Mouse (Mus musculus) neural tube, embryonic 11.5 days (tissue): ENCODE data around the gene Frmd4b. TPM values are rescaled to one million over a fixed set of nuclear protein-coding genes. Genes with fewer than 3 reads are reported as not detected.
A peak's percentile ranks its signal among the peaks of the same experiment; 100 is the strongest.

Source experiments
- ATAC-seq: fragments of 200-750 bp; cut with Nextera tagmentation; 2 replicates; pipeline ENCODE4 v1.8.0; 2017; ENCODE audit warnings: moderate number of reproducible peaks, mild to moderate bottlenecking, moderate TSS enrichment, moderate library complexity; ENCODE audit not compliant: insufficient read depth, low FRiP score, low TSS enrichment
- DNase-seq: peaks from one replicate; pipeline ENCODE4 v3.0.0-alpha.2; 2015; ENCODE audit warnings: low spot score
- H3K27ac ChIP-seq: fragments of 300-500 bp; sonication (generic); 2 replicates; pipeline ENCODE4 v1.5.1; 2014; ENCODE audit warnings: low read depth, mild to moderate bottlenecking, low read length
- H3K27me3 ChIP-seq: fragments of 300-500 bp; sonication (generic); 2 replicates; pipeline ENCODE4 v1.6.1; 2014; ENCODE audit warnings: mild to moderate bottlenecking, low read length, mixed read lengths; ENCODE audit not compliant: control insufficient read depth, insufficient read depth
- H3K36me3 ChIP-seq: fragments of 300-500 bp; sonication (generic); 2 replicates; pipeline ENCODE4 v1.6.1; 2014; ENCODE audit warnings: mild to moderate bottlenecking, low read length, moderate library complexity, mixed read lengths; ENCODE audit not compliant: control insufficient read depth, insufficient read depth
- H3K4me1 ChIP-seq: fragments of 300-500 bp; sonication (generic); 2 replicates; pipeline ENCODE4 v1.6.1; 2014; ENCODE audit warnings: low read length, mixed read lengths; ENCODE audit not compliant: control insufficient read depth, insufficient read depth
- H3K4me2 ChIP-seq: fragments of 300-500 bp; sonication (generic); 2 replicates; pipeline ENCODE4 v1.6.1; 2014; ENCODE audit warnings: low read depth, mild to moderate bottlenecking, moderate library complexity
- H3K4me3 ChIP-seq: fragments of 300-500 bp; sonication (generic); 2 replicates; pipeline ENCODE4 v1.5.1; 2014; ENCODE audit warnings: low read depth, low read length
- H3K9ac ChIP-seq: fragments of 300-500 bp; sonication (generic); 2 replicates; pipeline ENCODE4 v1.6.1; 2014; ENCODE audit warnings: mild to moderate bottlenecking, low read length
- H3K9me3 ChIP-seq: fragments of 300-500 bp; sonication (generic); 2 replicates; pipeline ENCODE4 v1.6.1; 2016; ENCODE audit warnings: low read length; ENCODE audit not compliant: control insufficient read depth
- WGBS: fragments of 180-500 bp; shearing (Covaris S2); extraction: QIAGEN DNeasy Blood & Tissue Kit; methylation state at CpG from one replicate; pipeline ENCODE4 v1.1.7; 2014; 5-methylcytosine and 5-hydroxymethylcytosine counted together
- polyA plus RNA-seq: library from polyadenylated mRNA; unstranded; fragments of >200 nt; fragmentation: Nextera tagmentation; extraction: Ambion mirVana; gene quantifications from 2 replicates; pipeline ENCODE4 v1.2.1, GENCODE M21; 2014

The Frmd4b gene
- polyA plus RNA-seq, 1 experiment from 2014 or later = 50.5 TPM

DNA sequence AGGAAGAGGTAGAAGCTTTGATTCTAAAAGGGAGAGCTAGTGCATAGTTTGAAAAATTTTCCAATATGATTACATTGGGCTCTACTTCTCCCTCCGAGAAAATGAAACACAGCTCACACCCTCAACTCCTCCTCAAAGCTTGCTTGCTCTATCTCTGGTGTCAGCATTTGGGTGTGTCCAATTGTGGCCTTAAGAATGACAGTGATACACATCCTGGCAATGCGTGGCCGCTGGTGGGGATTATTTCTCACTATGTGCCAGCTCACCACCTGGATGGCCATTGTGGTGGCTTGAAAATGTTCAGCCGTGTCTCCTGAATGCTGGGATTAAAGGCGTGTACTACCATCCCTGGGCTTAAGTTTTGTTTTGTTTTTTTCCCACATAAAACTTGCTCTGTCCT, 209.9 kb downstream of the Frmd4b start:
- ATAC-seq (no peak), DNase-seq (no peak)
- H3K9me3 ChIP-seq = no peaks in the 10 kb centered on the region
- no peak overlapping the region for H3K4me2 ChIP-seq
- no peaks in the 10 kb centered on the region for H3K27me3 ChIP-seq
- 88% methylated on average over 5 of the region's 5 CpGs for WGBS
- H3K9ac ChIP-seq = no peak overlapping the region
- peaks cover 22% of the 10 kb centered on the region for H3K4me1 ChIP-seq
- H3K4me3 ChIP-seq = no peak overlapping the region
- no peaks in the 10 kb centered on the region; the same call in 1 of the 2 replicates for H3K36me3 ChIP-seq
- H3K27ac ChIP-seq = no peak overlapping the region

DNA sequence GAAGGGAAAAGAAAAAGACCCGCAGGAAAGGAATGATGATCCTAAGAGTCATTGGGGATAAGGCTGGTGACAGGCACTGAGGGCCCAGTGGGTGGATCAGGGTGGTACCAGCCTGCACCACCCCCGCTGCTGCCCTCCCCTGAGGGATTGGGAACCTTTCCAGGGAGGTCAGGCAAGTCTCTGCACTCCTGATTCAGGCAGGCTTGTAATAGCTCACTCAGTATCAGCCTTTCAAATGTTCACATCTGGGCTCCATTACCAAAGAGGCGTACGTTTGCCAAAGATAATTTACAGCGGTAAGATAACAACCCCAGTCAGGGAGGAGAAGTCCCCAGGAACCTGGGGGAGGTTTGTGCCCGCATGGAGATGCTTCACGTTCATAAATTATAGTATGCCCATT, 212.0 kb downstream of the Frmd4b start:
- no peaks in the 10 kb centered on the region; the same call in 1 of the 2 replicates for H3K36me3 ChIP-seq
- DNase-seq (no peak), ATAC-seq (no peak)
- no peak overlapping the region for H3K4me3 ChIP-seq
- H3K4me2 ChIP-seq = no peak overlapping the region
- no peaks in the 10 kb centered on the region for H3K27me3 ChIP-seq
- WGBS = 29% methylated on average over 7 of the region's 7 CpGs
- H3K9me3 ChIP-seq = no peaks in the 10 kb centered on the region
- H3K4me1 ChIP-seq = peaks cover 23% of the 10 kb centered on the region
- no peak overlapping the region for H3K9ac ChIP-seq
- H3K27ac ChIP-seq = no peak overlapping the region

GRCm38 (mm10) chr6:97402822-97403472, 214.4 kb downstream of the Frmd4b start:
- Histone ChIP-seq H3K4me1 (peaks cover 23% of the 10 kb centered on the region), H3K27me3 (no peaks in the 10 kb centered on the region), H3K9ac (no peak overlapping the region), H3K36me3 (no peaks in the 10 kb centered on the region; the same call in 1 of the 2 replicates), H3K4me2 (no peak overlapping the region), H3K4me3 (no peak overlapping the region), H3K27ac (peak overlapping the region; percentile 27; the same call in 1 of the 2 replicates), H3K9me3 (no peaks in the 10 kb centered on the region)
- WGBS = 42% methylated on average over 10 of the region's 10 CpGs
- ATAC-seq = peak; percentile 72
- DNase-seq = peak; percentile 44

GRCm38 (mm10) chr6:97400446-97400845, 216.9 kb downstream of the Frmd4b start:
- WGBS = 96% methylated on average over 6 of the region's 6 CpGs
- peaks cover 42% of the 10 kb centered on the region for H3K4me1 ChIP-seq

GRCm38 (mm10) chr6:97397935-97398334, 219.4 kb downstream of the Frmd4b start:
- WGBS = 92% methylated on average over 4 of the region's 4 CpGs
- Histone ChIP-seq H3K36me3 (no peaks in the 10 kb centered on the region), H3K9me3 (no peaks in the 10 kb centered on the region), H3K9ac (no peak overlapping the region), H3K4me2 (no peak overlapping the region), H3K4me1 (peaks cover 41% of the 10 kb centered on the region), H3K27ac (no peak overlapping the region), H3K4me3 (no peak overlapping the region), H3K27me3 (no peaks in the 10 kb centered on the region)
- ATAC-seq (no peak), DNase-seq (no peak)

More at GRCm38 (mm10) chr6:97400446-97400845, 216.9 kb downstream of the Frmd4b start:
- DNase-seq (no peak), ATAC-seq (no peak)
- Histone ChIP-seq H3K9ac (no peak overlapping the region), H3K4me2 (no peak overlapping the region), H3K36me3 (no peaks in the 10 kb centered on the region; the same call in 1 of the 2 replicates), H3K27me3 (no peaks in the 10 kb centered on the region), H3K4me3 (no peak overlapping the region), H3K27ac (no peak overlapping the region), H3K9me3 (no peaks in the 10 kb centered on the region)

- WGBS = 41% methylated on average over 3 of the region's 3 CpGs
- Histone ChIP-seq H3K27ac (no peak overlapping the region; the same call in 1 of the 2 replicates), H3K9me3 (no peaks in the 10 kb centered on the region), H3K27me3 (no peaks in the 10 kb centered on the region), H3K9ac (no peak overlapping the region), H3K4me2 (no peak overlapping the region), H3K4me3 (no peak overlapping the region), H3K4me1 (peaks cover 35% of the 10 kb centered on the region), H3K36me3 (no peaks in the 10 kb centered on the region)
- ATAC-seq = peak; percentile 51
- peak; percentile 27 for DNase-seq
Observed at GRCm38 (mm10) chr6:97396957-97397354, 220.4 kb downstream of the Frmd4b start.

GRCm38 (mm10) chr6:97396351-97396956, 220.9 kb downstream of the Frmd4b start:
- Histone ChIP-seq H3K4me3 (no peak overlapping the region), H3K27ac (peak overlapping the region; percentile 66), H3K9ac (peak overlapping the region; percentile 10; the same call in 1 of the 2 replicates), H3K9me3 (no peaks in the 10 kb centered on the region), H3K4me2 (no peak overlapping the region), H3K27me3 (no peaks in the 10 kb centered on the region), H3K4me1 (peaks cover 35% of the 10 kb centered on the region), H3K36me3 (no peaks in the 10 kb centered on the region)
- ATAC-seq = peak; percentile 82
- WGBS = 17% methylated on average over 9 of the region's 9 CpGs
- peak; percentile 71 for DNase-seq

DNA sequence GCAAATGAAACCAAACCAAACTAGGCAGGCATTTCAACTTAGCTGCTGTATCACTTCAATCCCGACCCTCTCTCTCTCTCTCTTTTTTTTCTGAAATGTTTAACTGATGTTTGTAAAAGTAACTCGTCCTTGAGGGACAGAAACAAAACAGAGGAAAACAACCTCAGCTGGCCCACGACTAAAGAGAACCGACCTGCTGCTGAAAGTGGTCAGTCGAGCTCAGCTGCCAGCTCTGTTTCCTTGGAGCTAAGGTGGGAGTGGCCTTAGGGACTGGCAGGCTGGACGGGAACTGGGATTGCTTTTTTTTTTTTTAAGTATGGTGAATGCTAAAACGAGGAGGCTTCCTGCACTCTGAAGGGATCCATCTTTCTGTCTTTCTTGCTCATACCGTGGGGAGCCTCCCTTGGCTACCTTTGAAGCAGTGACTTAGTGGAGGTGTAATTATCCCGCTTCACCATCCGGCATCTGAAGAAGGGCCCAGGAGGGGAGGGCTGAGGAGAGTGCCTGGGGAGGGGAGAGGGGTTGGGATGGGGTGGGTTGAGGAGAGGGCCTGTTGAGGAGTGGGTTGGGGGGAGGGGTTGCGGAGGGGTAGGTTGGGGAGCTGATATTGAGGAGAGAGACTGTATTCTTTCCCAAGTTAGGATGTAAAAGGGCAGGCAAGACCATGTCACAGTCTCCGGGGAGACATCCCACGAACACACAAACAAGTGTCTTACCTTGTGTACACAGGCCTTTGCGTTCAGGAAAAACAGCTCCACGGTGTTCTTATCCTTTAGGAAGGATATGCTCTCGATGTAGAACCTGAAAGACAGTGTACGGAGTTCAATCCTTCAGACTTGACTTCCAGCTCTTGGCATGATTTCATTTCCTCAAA, 221.6 kb downstream of the Frmd4b start:
- peak overlapping the region; percentile 10; the same call in 1 of the 2 replicates for H3K9ac ChIP-seq
- H3K27me3 ChIP-seq = no peaks in the 10 kb centered on the region
- H3K36me3 ChIP-seq = no peaks in the 10 kb centered on the region
- ATAC-seq (peak; percentile 32; the same call in 1 of the 2 replicates), DNase-seq (peak; percentile 42)
- H3K4me1 ChIP-seq = peaks cover 35% of the 10 kb centered on the region
- no peaks in the 10 kb centered on the region for H3K9me3 ChIP-seq
- no peak overlapping the region for H3K4me2 ChIP-seq
- H3K4me3 ChIP-seq = no peak overlapping the region
- 9% methylated on average over 17 of the region's 17 CpGs for WGBS
- peak overlapping the region; percentile 66 for H3K27ac ChIP-seq
